Mouse (Mus musculus) midbrain, embryonic 14.5 days (tissue): ENCODE measurements around the gene Lpar3. TPM values are rescaled to one million over a fixed set of nuclear protein-coding genes. Genes with fewer than 3 reads are reported as not detected.
A peak's percentile ranks its signal among the peaks of the same experiment; 100 is the strongest.

Experiments used
- ATAC-seq: fragments of 200-750 bp; cut with Nextera tagmentation; 2 replicates; pipeline ENCODE4 v1.8.0; 2017; ENCODE audit warnings: moderate number of reproducible peaks, moderate library complexity; ENCODE audit not compliant: low FRiP score, low TSS enrichment
- DNase-seq: peaks from one replicate; pipeline ENCODE4 v3.0.0-alpha.2; 2015
- H3K27ac ChIP-seq: fragments of 300-500 bp; sonication (generic); replicated peaks from 2 replicates; pipeline ENCODE4 v1.5.1; 2014; ENCODE audit warnings: mild to moderate bottlenecking, low read depth, low read length, moderate library complexity
- H3K27me3 ChIP-seq: fragments of 300-500 bp; sonication (generic); 2 replicates; pipeline ENCODE4 v1.6.1; 2014; ENCODE audit warnings: low read length, control low read depth, mixed read lengths; ENCODE audit not compliant: control insufficient read depth, insufficient read depth
- H3K36me3 ChIP-seq: fragments of 300-500 bp; sonication (generic); 2 replicates; pipeline ENCODE4 v1.6.1; 2014; ENCODE audit warnings: low read length, control low read depth; ENCODE audit not compliant: control insufficient read depth, insufficient read depth
- H3K4me1 ChIP-seq: fragments of 300-500 bp; sonication (generic); 2 replicates; pipeline ENCODE4 v1.6.1; 2014; ENCODE audit warnings: mild to moderate bottlenecking, antibody characterized with exemption, low read length, control low read depth; ENCODE audit not compliant: control insufficient read depth, insufficient read depth
- H3K4me2 ChIP-seq: fragments of 300-500 bp; sonication (generic); 2 replicates; pipeline ENCODE4 v1.6.1; 2014; ENCODE audit warnings: mild to moderate bottlenecking, low read length, moderate library complexity
- H3K4me3 ChIP-seq: fragments of 300-500 bp; sonication (generic); replicated peaks from 2 replicates; pipeline ENCODE4 v1.5.1; 2014; ENCODE audit warnings: low read depth, low read length
- H3K9ac ChIP-seq: fragments of 300-500 bp; sonication (generic); replicated peaks from 2 replicates; pipeline ENCODE4 v1.6.1; 2014; ENCODE audit warnings: mild to moderate bottlenecking, low read length, moderate library complexity
- H3K9me3 ChIP-seq: fragments of 300-500 bp; sonication (generic); 2 replicates; pipeline ENCODE4 v1.6.1; 2016; ENCODE audit warnings: low read length, control low read depth, mixed read lengths; ENCODE audit not compliant: control insufficient read depth
- WGBS: fragments of 180-500 bp; shearing (Covaris S2); extraction: QIAGEN DNeasy Blood & Tissue Kit; methylation state at CpG from one replicate; pipeline ENCODE4 v1.1.7; 2014; 5-methylcytosine and 5-hydroxymethylcytosine counted together
- polyA plus RNA-seq: library from polyadenylated mRNA; unstranded; fragments of >200 nt; fragmentation: Nextera tagmentation; extraction: Ambion mirVana; gene quantifications from 2 replicates; pipeline ENCODE4 v1.2.1, GENCODE M21; 2014

The Lpar3 gene
- polyA plus RNA-seq, 1 experiment from 2014 or later, result 0.58 TPM

GRCm38 (mm10) chr3:146317366-146317765, 96.6 kb downstream of the Lpar3 start:
- H3K4me2 ChIP-seq, result no peak overlapping the region
- 89% methylated on average over 7 of the region's 7 CpGs for WGBS
- H3K27ac ChIP-seq, result no peak overlapping the region
- H3K9ac ChIP-seq, result no peak overlapping the region
- H3K4me3 ChIP-seq, result no peak overlapping the region
- no peak for DNase-seq
- no peaks in the 10 kb centered on the region for H3K27me3 ChIP-seq
- peaks cover 13% of the 10 kb centered on the region for H3K4me1 ChIP-seq
- H3K9me3 ChIP-seq, result no peaks in the 10 kb centered on the region
- H3K36me3 ChIP-seq, result no peaks in the 10 kb centered on the region
- no peak for ATAC-seq

- 84% methylated on average over 12 of the region's 12 CpGs for WGBS
- DNase-seq, result no peak
- Histone ChIP-seq H3K27ac (no peak overlapping the region), H3K9me3 (no peaks in the 10 kb centered on the region), H3K4me2 (no peak overlapping the region), H3K27me3 (no peaks in the 10 kb centered on the region), H3K9ac (no peak overlapping the region), H3K4me3 (no peak overlapping the region), H3K36me3 (no peaks in the 10 kb centered on the region), H3K4me1 (peaks cover 13% of the 10 kb centered on the region)
- ATAC-seq, result no peak
Observed at GRCm38 (mm10) chr3:146317911-146318310, 97.1 kb downstream of the Lpar3 start.

DNA sequence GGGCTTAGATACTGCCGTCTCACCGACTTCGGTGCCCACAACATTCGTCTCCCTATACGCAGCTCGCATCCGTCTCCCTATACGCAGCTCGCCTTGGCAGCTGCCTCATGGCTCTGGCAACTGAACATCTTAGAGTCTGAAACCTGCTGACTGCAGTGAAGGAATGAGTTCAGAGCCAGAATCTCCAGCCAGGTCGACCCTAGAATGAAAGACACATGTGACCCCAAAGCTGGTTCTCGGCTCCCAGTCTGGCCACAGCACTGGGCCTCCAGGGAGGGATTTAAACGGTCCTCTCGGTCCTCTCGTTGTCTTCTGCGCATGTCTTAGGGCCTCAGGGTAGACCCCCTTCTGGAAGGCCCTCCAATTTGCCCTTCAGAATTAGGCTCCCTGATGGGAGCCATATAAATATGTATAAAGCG, 97.8 kb downstream of the Lpar3 start:
- DNase-seq, result no peak
- peak overlapping the region; percentile 34; the same call in 1 of the 2 replicates for H3K9ac ChIP-seq
- peak overlapping the region; percentile 32 for H3K4me2 ChIP-seq
- H3K27me3 ChIP-seq, result no peaks in the 10 kb centered on the region
- WGBS, result 39% methylated on average over 16 of the region's 16 CpGs
- H3K4me1 ChIP-seq, result peaks cover 13% of the 10 kb centered on the region
- no peaks in the 10 kb centered on the region for H3K9me3 ChIP-seq
- 0 out of 2 replicates have a peak overlapping the region, but pooled peaks have one; percentile 8 for H3K4me3 ChIP-seq
- peak overlapping the region; percentile 71 for H3K27ac ChIP-seq
- ATAC-seq, result peak; percentile 69
- H3K36me3 ChIP-seq, result no peaks in the 10 kb centered on the region

DNA sequence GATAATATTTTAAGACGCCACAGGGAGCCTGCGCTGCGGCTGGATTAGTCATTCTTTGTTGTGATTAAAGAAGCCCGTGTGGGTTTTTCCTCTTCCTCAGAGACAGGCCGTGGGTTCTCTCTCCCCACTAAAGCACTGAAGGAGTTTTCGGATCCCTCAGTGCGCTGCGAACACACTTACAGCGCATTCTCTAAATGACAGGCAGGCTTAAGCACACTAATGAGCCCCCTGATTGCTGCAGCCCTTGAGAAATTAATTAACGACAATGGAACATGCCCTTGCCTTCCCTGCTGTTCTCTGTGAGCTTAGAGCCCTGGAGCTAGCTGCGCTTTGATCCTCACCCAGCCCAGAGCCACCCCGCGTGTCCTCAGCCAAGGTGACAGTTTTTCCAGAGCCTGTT, 98.2 kb downstream of the Lpar3 start:
- peak overlapping the region; percentile 71 for H3K27ac ChIP-seq

DNA sequence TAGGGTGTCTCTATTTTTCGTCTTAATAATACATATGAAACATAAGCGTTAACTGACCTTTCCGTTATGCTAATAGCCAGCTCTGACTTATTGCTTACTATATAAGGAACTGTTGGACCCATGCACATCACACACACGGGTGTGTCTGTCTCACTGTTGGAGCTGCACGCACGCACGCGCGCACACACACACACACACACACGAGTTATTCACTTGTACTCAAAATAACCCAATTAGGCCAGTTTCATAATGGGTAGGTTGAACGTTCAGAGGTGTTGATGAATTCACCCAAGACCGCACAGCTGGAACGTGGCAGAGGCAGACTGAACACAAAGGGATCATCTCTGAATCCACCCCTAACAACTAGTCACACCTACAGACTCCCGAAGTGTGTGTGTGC, 98.7 kb downstream of the Lpar3 start:
- Histone ChIP-seq H3K36me3 (no peaks in the 10 kb centered on the region), H3K9ac (no peak overlapping the region), H3K27ac (peak overlapping the region; percentile 54; the same call in 1 of the 2 replicates), H3K4me1 (peaks cover 13% of the 10 kb centered on the region), H3K4me3 (no peak overlapping the region), H3K9me3 (no peaks in the 10 kb centered on the region), H3K27me3 (no peaks in the 10 kb centered on the region), H3K4me2 (no peak overlapping the region)
- WGBS, result 76% methylated on average over 14 of the region's 14 CpGs
- ATAC-seq (peak; percentile 14; the same call in 1 of the 2 replicates), DNase-seq (no peak)

More for the DNA sequence above, 98.2 kb downstream of the Lpar3 start:
- DNase-seq (peak; percentile 81), ATAC-seq (peak; percentile 75)
- Histone ChIP-seq H3K4me3 (0 out of 2 replicates have a peak overlapping the region, but pooled peaks have one; percentile 8), H3K27me3 (no peaks in the 10 kb centered on the region), H3K9ac (peak overlapping the region; percentile 34; the same call in 1 of the 2 replicates), H3K4me1 (peaks cover 13% of the 10 kb centered on the region), H3K9me3 (no peaks in the 10 kb centered on the region), H3K4me2 (peak overlapping the region; percentile 32), H3K36me3 (no peaks in the 10 kb centered on the region)
- WGBS, result 4% methylated on average over 13 of the region's 13 CpGs

DNA sequence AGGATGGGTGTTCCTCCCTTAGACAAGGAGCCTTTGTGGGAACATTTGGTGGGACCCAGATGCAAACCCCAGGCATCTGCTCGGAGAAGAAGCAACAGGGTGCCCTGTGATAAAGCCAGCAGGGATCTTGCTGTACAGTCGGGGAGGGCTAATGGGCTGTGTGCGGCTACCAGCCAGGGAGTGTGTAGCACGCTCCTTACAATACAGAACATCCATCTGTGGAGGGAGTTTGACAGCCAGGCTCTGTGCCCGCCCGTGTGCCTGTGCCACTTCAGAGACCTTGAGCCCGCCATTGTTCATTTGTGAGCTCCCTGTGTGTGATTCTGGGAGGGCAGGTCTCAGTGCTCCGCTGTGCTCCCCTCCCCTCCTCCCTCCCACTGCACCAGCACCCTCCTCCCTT, 104.2 kb downstream of the Lpar3 start:
- H3K4me2 ChIP-seq, result no peak overlapping the region

GRCm38 (mm10) chr3:146326743-146327536, 106.2 kb downstream of the Lpar3 start:
- peak overlapping the region; percentile 70 for H3K27ac ChIP-seq
- peak; percentile 55 for DNase-seq
- no peaks in the 10 kb centered on the region for H3K27me3 ChIP-seq
- H3K4me2 ChIP-seq, result peak overlapping the region; percentile 49
- no peaks in the 10 kb centered on the region for H3K36me3 ChIP-seq
- no peak overlapping the region for H3K4me3 ChIP-seq
- 40% methylated on average over 14 of the region's 17 CpGs for WGBS
- H3K9me3 ChIP-seq, result no peaks in the 10 kb centered on the region
- peaks cover 3% of the 10 kb centered on the region; the same call in 1 of the 2 replicates for H3K4me1 ChIP-seq
- ATAC-seq, result no peak
- peak overlapping the region; percentile 32; the same call in 1 of the 2 replicates for H3K9ac ChIP-seq

More for the DNA sequence above, 104.2 kb downstream of the Lpar3 start:
- Histone ChIP-seq H3K27ac (no peak overlapping the region), H3K4me1 (peaks cover 3% of the 10 kb centered on the region; the same call in 1 of the 2 replicates), H3K36me3 (no peaks in the 10 kb centered on the region), H3K9ac (no peak overlapping the region), H3K9me3 (no peaks in the 10 kb centered on the region), H3K4me3 (no peak overlapping the region), H3K27me3 (no peaks in the 10 kb centered on the region)
- DNase-seq, result no peak
- WGBS, result 65% methylated on average over 8 of the region's 8 CpGs
- no peak for ATAC-seq

DNA sequence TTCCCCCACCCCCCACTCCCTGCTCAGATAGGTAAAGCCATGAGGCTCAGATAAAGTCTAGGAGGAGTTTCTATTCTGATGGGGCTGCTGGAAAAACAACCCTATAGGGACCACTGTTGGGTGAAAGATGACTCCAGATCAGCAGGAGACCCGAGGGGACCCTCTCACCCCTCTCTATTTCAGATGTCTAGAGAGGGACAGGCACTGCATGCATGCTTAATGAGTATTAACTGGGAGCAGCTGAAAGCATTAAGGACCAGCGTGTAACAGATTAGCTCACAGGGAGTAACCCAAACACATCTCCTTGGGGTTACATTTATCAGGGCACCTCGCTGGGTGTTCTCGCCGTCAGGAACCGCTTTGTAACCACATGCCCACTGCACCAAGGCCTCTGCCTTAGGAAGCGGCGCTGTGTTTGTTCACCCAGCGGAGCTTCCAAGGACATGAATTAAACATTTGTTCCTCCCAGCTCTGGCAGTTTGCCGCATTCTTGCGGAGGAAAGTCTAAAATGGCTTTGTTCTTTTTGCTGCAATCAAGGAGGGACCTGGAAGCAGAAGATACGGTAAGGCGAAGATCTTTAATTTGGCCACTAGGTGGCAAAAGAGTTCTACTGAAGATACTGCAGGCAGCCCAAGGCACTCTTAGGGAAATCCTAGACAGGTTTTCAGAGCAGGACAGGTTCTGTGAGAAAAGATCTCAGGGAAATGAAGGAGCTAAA, 106.9 kb downstream of the Lpar3 start:
- under 1% methylated on average over 13 of the region's 13 CpGs for WGBS

More for the DNA sequence above, 106.9 kb downstream of the Lpar3 start:
- H3K4me2 ChIP-seq, result peak overlapping the region; percentile 49
- H3K27me3 ChIP-seq, result no peaks in the 10 kb centered on the region
- DNase-seq (peak; percentile 95), ATAC-seq (peak; percentile 90)
- peaks cover 3% of the 10 kb centered on the region; the same call in 1 of the 2 replicates for H3K4me1 ChIP-seq
- no peaks in the 10 kb centered on the region for H3K9me3 ChIP-seq
- peak overlapping the region; percentile 32; the same call in 1 of the 2 replicates for H3K9ac ChIP-seq
- H3K36me3 ChIP-seq, result no peaks in the 10 kb centered on the region
- peak overlapping the region; percentile 17 for H3K4me3 ChIP-seq
- H3K27ac ChIP-seq, result peak overlapping the region; percentile 70
